Mouse (Mus musculus) heart, adult 11 months (tissue): ENCODE results near the gene Eme1.
"Not testable (repeated sequence)": the region's sequence is repeated elsewhere in the genome, so short reads cannot be mapped to it uniquely, and the experiment has no call there.

Experiments used
- DNase-seq: peaks from one replicate; pipeline ENCODE4 v3.0.0; 2022

Gene Eme1

GRCm38 (mm10) chr11:94653663-94654436 is at the start of gene Eme1, which contains the start of gene Mrpl27:
Gene Eme1 (minus strand): TSS chr11:94653964.
Gene Mrpl27 (plus strand): TSS chr11:94653767.
- peak; percentile 98 for DNase-seq

DNA sequence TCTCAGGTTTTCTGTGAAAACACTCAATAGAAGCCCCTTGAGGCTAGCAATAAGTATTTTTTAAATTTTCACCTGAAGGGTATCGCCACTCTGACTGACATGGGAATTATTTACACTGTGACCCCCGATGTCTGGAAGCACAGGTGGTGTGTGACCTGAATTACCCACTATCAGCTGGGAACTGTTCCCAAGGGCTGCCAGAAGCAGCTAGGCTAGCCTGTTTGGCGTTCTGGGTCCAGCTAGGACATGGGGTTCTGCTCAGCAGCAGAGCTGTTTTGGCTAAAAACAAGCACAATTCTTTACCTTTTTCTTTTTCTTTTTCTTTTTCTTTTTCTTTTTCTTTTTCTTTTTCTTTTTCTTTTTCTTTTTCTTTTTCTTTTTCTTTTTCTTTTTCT is 48.4 kb upstream of the Eme1 start:
- no peak for DNase-seq

DNA sequence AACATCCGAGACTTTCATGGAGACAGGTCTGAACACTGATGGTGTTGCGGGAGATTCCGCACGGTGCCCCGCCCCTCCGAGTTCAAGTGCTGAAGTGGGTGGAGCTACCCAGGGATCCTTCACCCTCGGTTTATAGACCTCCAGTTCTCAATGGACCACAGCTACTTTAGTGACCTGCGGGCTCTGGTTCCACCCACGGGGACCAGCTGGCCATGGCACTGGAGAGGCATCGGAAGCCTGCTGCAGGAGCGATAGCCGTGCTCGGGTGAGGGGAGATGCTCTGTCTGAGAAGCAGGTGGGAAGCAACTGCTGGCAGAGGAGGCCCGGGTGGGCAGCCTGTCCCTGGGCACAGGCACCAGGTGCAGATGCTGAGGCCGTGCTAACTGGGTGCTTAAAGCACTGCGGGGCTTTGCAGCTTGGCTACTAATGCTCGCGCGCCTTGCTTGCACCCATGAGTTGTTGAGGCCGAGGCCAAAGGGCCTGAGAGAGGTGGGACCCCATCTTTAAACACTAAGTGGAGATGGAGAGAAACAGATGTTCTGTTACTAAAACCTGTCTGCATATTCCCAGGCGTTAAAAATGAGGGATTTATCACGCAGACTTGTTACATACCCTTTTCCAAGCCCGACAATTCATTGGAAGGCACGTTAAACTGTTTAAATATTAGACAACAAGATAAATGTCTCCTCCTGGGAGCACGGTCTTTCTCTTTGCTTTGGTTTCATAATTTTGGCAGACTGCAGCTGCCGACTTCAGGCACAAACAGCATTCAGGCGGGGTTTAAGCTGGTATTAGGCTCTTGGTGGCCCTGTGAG is 47.8 kb upstream of the Eme1 start:
- DNase-seq: no peak

- DNase-seq: no peak
These were observed 45.6 kb upstream of the Eme1 start for GRCm38 (mm10) chr11:94699399-94699798.

- DNase-seq: no peak
These were observed 44.1 kb upstream of the Eme1 start for GRCm38 (mm10) chr11:94697703-94698464.

GRCm38 (mm10) chr11:94697140-94697539 is 43.4 kb upstream of the Eme1 start:
- DNase-seq: no peak

- DNase-seq: no peak
These were observed 41.7 kb upstream of the Eme1 start for GRCm38 (mm10) chr11:94695508-94695907.

DNA sequence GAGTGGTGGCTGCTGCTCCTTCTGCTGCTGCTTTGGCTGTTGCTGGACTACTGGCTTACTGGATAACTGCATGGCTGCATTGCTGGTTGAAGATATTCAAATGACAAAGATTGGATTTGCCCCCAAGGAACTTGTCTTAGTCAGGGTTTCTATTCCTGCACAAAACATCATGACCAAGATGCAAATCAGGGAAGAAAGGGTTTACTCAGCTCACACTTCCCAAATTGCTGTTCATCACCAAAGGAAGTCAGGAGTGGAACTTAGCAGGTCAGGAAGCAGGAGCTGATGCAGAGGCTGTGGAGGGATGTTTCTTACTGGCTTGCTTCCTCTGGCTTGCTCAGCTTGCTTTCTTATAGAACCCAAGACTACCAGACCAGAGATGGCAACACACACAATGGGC is 38.7 kb upstream of the Eme1 start:
- not testable (repeated sequence) for DNase-seq

- DNase-seq: peak; percentile 94
These were observed 33.4 kb upstream of the Eme1 start for GRCm38 (mm10) chr11:94687178-94687577.

GRCm38 (mm10) chr11:94682427-94682826 is 28.7 kb upstream of the Eme1 start:
- peak; percentile 84 for DNase-seq

- DNase-seq: peak; percentile 79
These were observed 27.9 kb upstream of the Eme1 start for GRCm38 (mm10) chr11:94681640-94682039.

- no peak for DNase-seq
These were observed 26.9 kb upstream of the Eme1 start for GRCm38 (mm10) chr11:94680639-94681038.

DNA sequence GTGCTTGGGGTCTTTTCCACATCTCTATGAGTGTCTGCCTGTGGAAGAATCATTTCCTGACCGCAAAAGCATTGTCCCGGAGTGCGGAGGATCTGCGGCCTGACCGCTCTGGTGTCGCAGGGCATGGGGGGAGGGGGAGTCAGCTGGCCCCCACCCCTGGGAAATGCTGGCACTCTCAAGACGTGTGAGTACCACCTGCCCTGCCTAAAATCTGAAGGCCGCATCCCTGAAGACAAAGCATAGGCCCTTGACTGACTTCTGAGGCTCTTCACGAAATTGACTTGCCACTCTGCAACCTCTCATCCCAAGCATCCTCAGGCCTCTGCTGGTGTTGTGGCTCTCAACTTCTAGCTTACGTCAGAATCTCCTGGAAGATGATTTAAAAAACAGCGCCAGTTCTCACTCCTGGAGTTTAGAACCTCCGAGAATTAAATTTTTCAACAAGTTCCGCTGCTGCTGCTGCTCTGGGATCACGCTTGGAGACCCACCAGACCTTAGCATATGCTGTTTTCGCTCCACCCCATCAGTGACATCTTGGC is 23.9 kb upstream of the Eme1 start:
- DNase-seq: no peak

DNA sequence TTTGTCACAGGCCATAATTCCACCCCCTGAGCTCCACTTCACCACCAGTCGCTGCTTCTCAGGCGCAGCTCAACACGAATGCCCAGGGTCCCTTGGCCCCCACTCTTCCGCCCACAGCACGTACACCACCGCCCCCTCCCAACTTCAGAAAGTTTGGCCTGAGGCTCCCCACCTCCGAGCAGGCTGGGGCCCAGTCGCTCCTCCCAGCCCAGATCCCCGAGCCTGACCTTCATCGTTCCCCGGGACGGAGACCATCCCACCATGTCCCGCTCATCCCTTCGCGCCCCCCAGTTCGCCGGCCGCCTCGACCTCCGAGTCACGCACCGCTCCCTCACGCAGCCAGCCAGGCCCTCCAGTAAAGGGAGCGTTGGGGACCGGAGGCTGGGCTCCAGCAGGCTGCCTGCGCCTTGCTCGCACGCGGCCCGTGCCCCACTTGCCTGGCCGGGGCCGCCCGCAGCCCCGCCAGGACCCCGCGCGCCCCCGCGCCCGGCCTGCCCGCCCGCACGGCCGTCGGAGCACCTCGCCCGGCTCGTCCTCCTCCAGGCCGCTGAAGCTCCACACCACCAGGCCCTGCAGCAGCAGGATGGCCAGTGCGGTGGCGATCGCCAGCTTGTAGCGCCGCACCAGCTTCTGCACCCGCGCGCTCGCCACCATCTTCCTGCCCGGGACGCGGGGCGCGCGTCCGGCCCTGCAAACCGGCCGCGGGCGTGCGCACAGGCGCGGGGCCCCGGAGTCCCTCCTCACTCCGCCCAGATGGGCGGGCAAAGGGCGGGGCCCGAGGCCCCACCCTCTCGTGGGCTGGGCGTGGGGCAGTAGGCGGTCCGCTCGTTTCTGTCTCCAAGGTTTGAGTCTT is 23.2 kb upstream of the Eme1 start, which contains the start of gene Xylt2:
Gene Xylt2 (minus strand): TSS at position 762 of the 853 bp plus-strand sequence.
- DNase-seq: peak; percentile 99

DNA sequence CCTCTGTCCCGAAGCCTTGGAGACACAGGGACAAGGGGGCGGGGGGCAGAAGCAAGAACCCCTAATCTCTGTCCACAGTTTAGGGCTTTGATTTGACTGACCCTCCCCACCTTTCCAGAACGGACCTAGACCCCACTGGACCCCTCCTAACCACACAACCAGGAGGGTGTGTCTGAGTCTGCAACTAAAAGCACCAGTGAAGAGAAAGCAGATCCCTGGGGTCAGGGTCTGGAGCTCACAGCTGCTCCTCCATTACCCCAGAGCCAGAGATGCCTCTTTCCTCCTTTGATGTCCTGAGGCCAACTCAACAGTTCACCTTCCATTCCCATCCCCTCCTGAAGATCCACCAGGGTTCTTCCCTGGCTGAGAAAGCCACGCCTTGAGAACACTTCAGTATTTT is 22.5 kb upstream of the Eme1 start:
- DNase-seq: peak; percentile 92

DNA sequence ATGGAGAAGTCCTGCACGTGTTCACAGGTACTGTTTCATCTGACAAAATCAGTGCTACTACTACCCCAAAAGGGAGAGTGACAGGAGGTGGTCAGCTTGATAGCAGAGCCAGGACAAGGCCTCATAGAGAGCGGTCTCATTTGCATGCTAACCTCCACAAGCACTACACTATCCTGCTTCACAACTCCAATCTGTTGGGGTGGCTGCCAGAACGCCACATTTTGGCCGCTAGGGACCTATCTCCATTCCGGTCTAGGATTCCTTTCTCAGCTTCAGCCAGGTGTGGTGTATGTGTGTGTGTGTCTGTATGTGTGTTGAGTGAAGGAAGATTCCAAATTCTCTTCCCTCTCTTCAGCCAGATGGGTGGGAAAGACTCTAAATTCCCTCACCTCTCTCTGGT is 21.7 kb upstream of the Eme1 start:
- DNase-seq: no peak

- no peak for DNase-seq
These were observed 21.2 kb upstream of the Eme1 start for GRCm38 (mm10) chr11:94674984-94675383.

GRCm38 (mm10) chr11:94665281-94665680 is 11.5 kb upstream of the Eme1 start:
- DNase-seq: no peak

DNA sequence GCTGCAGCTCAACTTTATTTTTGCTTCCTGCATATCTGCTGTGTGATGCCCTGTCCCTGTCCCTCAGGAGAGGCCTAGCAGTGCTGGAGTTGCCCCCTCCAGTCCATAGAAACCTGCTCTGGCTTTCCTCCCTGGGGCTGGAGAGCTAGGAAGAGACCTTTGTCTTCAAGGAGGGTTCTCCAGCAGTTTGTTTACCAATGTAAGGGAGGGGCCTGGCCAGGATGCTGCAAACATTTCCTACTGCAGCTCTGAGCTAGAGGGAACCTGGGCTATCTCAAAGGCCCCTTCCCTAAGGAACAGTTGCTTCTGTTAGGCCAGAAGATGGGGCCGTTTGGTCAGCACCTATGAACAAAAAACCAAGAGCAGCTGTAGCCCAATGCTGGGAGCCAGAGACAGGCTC is 7.6 kb upstream of the Eme1 start:
- peak; percentile 87 for DNase-seq

DNA sequence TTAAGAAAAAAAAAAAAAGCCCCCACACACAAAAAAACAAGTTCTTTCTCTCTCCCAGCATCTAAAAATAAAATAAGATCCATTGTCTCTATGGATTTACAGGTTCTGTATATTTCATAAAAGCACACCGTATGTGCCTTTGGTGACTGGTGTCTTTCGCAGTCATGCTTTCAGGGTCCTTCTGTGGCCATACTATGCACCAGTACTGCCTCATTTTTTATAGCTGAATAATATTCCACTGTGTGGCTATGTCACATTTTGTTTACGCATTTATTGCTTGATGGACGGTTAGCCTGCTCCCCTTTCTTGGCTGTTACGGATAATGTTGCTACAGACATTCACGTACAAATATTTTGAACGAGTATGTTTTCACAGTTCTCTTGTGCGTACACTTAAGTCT is 791 bp downstream of the Eme1 start:
- no peak for DNase-seq

GRCm38 (mm10) chr11:94651241-94651640 is 2.5 kb downstream of the Eme1 start:
- DNase-seq: not testable (repeated sequence)

DNA sequence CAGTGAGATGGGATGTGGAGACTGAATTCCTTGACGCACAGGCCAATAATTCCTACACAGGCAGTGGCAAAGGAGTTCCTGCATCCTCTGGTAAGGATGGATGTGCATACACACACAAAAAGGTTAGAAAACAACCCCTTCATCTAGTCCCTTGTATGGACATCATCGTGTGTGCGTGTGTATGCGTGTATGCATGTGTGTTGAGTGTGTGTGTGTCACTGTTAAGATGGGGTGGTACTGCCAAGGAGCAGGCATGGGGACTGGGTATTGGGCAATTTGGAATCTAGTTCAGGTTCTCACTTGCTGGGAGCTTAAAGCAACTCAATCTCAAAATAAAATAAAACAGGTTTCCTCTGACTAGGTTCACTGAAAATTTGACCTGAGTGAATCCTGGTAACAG is 7.3 kb downstream of the Eme1 start:
- DNase-seq: no peak
